Mouse (Mus musculus) embryo, embryonic 10 days (tissue): Measurements from ENCODE around the gene Pramef8.
A peak's percentile ranks its signal among the peaks of the same experiment; 100 is the strongest.
"Not testable (repeated sequence)": the region's sequence is repeated elsewhere in the genome, so short reads cannot be mapped to it uniquely, and the experiment has no call there.

Experiments used
- DNase-seq: peaks from one replicate; pipeline ENCODE4 v3.0.0-alpha.2; 2015; ENCODE audit warnings: low spot score

The Pramef8 gene

GRCm38 (mm10) chr4:143412219-143413092, at the start of gene Pramef8:
Gene Pramef8 (plus strand): TSS chr4:143412426.
- DNase-seq = peak; percentile 93

GRCm38 (mm10) chr4:143366415-143367041, 45.7 kb upstream of the Pramef8 start:
- peak; percentile 52 for DNase-seq

- peak; percentile 45 for DNase-seq
These were observed 32.7 kb upstream of the Pramef8 start for GRCm38 (mm10) chr4:143379480-143379879.

- peak; percentile 43 for DNase-seq
These were observed 32.1 kb upstream of the Pramef8 start for GRCm38 (mm10) chr4:143379931-143380715.

GRCm38 (mm10) chr4:143380716-143381004, 31.6 kb upstream of the Pramef8 start:
- DNase-seq = peak; percentile 67

GRCm38 (mm10) chr4:143382163-143382562, 30.1 kb upstream of the Pramef8 start:
- DNase-seq = no peak

- DNase-seq = peak; percentile 18
These were observed 28.6 kb upstream of the Pramef8 start for GRCm38 (mm10) chr4:143383646-143384045.

GRCm38 (mm10) chr4:143388955-143389702, 23.1 kb upstream of the Pramef8 start:
- peak; percentile 76 for DNase-seq

- DNase-seq = no peak
These were observed 18.0 kb upstream of the Pramef8 start, which contains the start of gene Pramel1 for GRCm38 (mm10) chr4:143394181-143394580. Gene Pramel1 (plus strand): TSS chr4:143394428.

- DNase-seq = no peak
These were observed 534 bp upstream of the Pramef8 start for GRCm38 (mm10) chr4:143411566-143412218.

- DNase-seq = no peak
These were observed 1.4 kb downstream of the Pramef8 start for GRCm38 (mm10) chr4:143413621-143414020.

- no peak for DNase-seq
These were observed 1.9 kb downstream of the Pramef8 start for GRCm38 (mm10) chr4:143414121-143414520.

- not testable (repeated sequence) for DNase-seq
These were observed 14.5 kb downstream of the Pramef8 start for GRCm38 (mm10) chr4:143426770-143427169.

- DNase-seq = no peak
These were observed 38.0 kb downstream of the Pramef8 start, which contains the start of gene Oog4 for GRCm38 (mm10) chr4:143450224-143450623. Gene Oog4 (minus strand): TSS chr4:143450324.
